Mouse (Mus musculus) olfactory bulb, adult 2 months (tissue): Measurements from ENCODE around the gene Aurka.

Source experiments
- CTCF ChIP-seq: fragments of 200-500 bp; IDR thresholded peaks from 2 replicates; pipeline ENCODE4 v1.5.1; 2012; ENCODE audit warnings: low read depth, mild to moderate bottlenecking, low read length, moderate library complexity; ENCODE audit not compliant: insufficient read depth
- POLR2A ChIP-seq: fragments of 200-500 bp; IDR thresholded peaks from 2 replicates; pipeline ENCODE4 v1.6.1; 2012; ENCODE audit warnings: mild to moderate bottlenecking, low read depth, low read length, moderate library complexity; ENCODE audit not compliant: insufficient read depth

DNA sequence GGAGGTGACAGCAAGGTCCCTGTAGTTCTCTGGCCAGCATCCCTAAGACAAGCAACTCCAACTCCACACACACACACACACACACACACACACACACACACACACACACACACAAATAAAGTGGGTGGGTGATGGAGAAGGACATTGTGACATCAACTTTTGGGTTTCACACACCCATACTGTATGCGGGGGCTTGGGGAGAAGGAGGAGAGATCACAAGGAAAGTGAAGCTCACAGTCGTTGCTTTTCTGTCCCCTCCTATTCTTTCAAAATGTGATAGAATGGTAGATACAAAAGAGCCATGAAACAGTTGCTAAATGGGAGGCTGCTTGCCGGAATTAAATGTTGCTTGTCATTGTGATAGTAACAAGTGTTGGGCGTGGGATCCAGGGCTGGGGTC lies 24.3 kb upstream of the Aurka start:
- TF ChIP-seq CTCF: no peak
- no peak for TF ChIP-seq POLR2A
